Mouse (Mus musculus): Measurements from ENCODE around the gene Mtcl1.

GRCm38 (mm10) chr17:66368127-66368526, 81.4 kb downstream of the Mtcl1 start:
- TF ChIP-seq CTCF (IDR thresholded peaks at IDR 0.05; ENCODE audit: low read depth) (no peak), EP300 (IDR thresholded peaks at IDR 0.05; ENCODE audit: low read depth) (no peak)

Measured in heart, postnatal 0 days (tissue).